Mouse (Mus musculus) E14TG2a.4 (cell line): ENCODE measurements around the gene Gm42421.

Experiments used
- CTCF ChIP-seq: conservative IDR thresholded peaks from 2 replicates; pipeline ENCODE4 v1.5.1; 2014; ENCODE audit warnings: low read length
- NANOG ChIP-seq: IDR thresholded peaks from 2 replicates; pipeline ENCODE4 v1.6.1; 2014; ENCODE audit warnings: borderline replicate concordance, low read length, mixed read lengths

DNA sequence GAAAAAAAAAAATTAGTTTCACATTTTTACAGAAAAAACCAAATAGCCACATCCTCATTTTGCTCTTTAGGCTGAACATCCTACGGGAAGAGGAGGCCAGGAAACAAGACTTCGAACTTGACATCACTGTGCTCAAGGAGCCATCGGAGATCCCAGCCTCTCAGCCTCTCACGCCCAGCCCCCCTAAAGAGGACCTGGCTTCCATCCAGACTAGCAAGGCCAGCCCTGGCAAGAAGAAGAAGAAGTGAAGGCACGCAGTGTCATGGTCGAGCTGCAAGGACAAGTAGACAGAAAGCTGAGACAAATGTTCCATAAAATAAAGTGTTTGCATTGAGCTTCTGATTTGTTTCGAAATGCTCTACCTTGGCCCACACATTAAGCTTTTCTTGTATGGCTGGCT is 57.4 kb downstream of the Gm42421 start:
- TF ChIP-seq CTCF (no peak), NANOG (no peak)
